Mouse (Mus musculus): ENCODE measurements around the gene Slc35f1. TPM values are rescaled to one million over a fixed set of nuclear protein-coding genes. Genes with fewer than 3 reads are reported as not detected.

The Slc35f1 gene
- total and polyA plus RNA-seq, 2 experiments: not detected

- Histone ChIP-seq H3K79me2 (ENCODE audit: control insufficient read depth, insufficient read depth, low read length) (no peaks in the 10 kb centered on the region), H3K4me1 (ENCODE audit: control insufficient read depth, insufficient read depth, low read length) (no peaks in the 10 kb centered on the region), H3K9ac (ENCODE audit: low read depth, low read length) (no peak overlapping the region), H3K4me3 (ENCODE audit: insufficient read depth, low read depth, low read length) (no peak overlapping the region), H3K27ac (replicated peaks; ENCODE audit: insufficient read depth, low read depth, low read length) (no peak overlapping the region), H3K27me3 (ENCODE audit: control insufficient read depth, insufficient read depth, low read length) (no peaks in the 10 kb centered on the region), H3K36me3 (ENCODE audit: control insufficient read depth, insufficient read depth, low read length) (no peaks in the 10 kb centered on the region)
- 92% methylated on average over 5 of the region's 5 CpGs for WGBS
- TF ChIP-seq POLR2A (IDR thresholded peaks at IDR 0.05; ENCODE audit: extremely low read depth, insufficient read depth, low read length): no peak
- no peak for DNase-seq (ENCODE audit: extremely low read depth, low read depth, low spot score)
These were observed 228.4 kb downstream of the Slc35f1 start for GRCm38 (mm10) chr10:52918715-52919114.

GRCm38 (mm10) chr10:52923143-52923542 lies 232.8 kb downstream of the Slc35f1 start:
- no peaks in the 10 kb centered on the region for H3K36me3 ChIP-seq (ENCODE audit: control insufficient read depth, insufficient read depth, low read length)
- 84% methylated on average over 8 of the region's 8 CpGs for WGBS
- TF ChIP-seq CTCF (IDR thresholded peaks at IDR 0.05; ENCODE audit: low read depth, low read length) (no peak), POLR2A (IDR thresholded peaks at IDR 0.05; ENCODE audit: extremely low read depth, insufficient read depth, low read length) (no peak)
- DNase-seq (ENCODE audit: extremely low read depth, low read depth, low spot score): no peak
- H3K27me3 ChIP-seq (ENCODE audit: control insufficient read depth, insufficient read depth, low read length): no peaks in the 10 kb centered on the region
- H3K9ac ChIP-seq (ENCODE audit: low read depth, low read length): no peak overlapping the region
- no peaks in the 10 kb centered on the region for H3K79me2 ChIP-seq (ENCODE audit: control insufficient read depth, insufficient read depth, low read length)
- H3K27ac ChIP-seq (replicated peaks; ENCODE audit: insufficient read depth, low read depth, low read length): no peak overlapping the region
- H3K4me1 ChIP-seq (ENCODE audit: control insufficient read depth, insufficient read depth, low read length): no peaks in the 10 kb centered on the region
- H3K4me3 ChIP-seq (ENCODE audit: insufficient read depth, low read depth, low read length): no peak overlapping the region

GRCm38 (mm10) chr10:52926330-52926729 lies 236.0 kb downstream of the Slc35f1 start:
- 88% methylated on average over 3 of the region's 3 CpGs for WGBS
- TF ChIP-seq POLR2A (IDR thresholded peaks at IDR 0.05; ENCODE audit: extremely low read depth, insufficient read depth, low read length) (no peak), CTCF (IDR thresholded peaks at IDR 0.05; ENCODE audit: low read depth, low read length) (no peak)
- Histone ChIP-seq H3K36me3 (ENCODE audit: control insufficient read depth, insufficient read depth, low read length) (no peaks in the 10 kb centered on the region), H3K79me2 (ENCODE audit: control insufficient read depth, insufficient read depth, low read length) (no peaks in the 10 kb centered on the region), H3K27me3 (ENCODE audit: control insufficient read depth, insufficient read depth, low read length) (no peaks in the 10 kb centered on the region), H3K4me3 (ENCODE audit: insufficient read depth, low read depth, low read length) (no peak overlapping the region), H3K27ac (replicated peaks; ENCODE audit: insufficient read depth, low read depth, low read length) (no peak overlapping the region), H3K9ac (ENCODE audit: low read depth, low read length) (no peak overlapping the region), H3K4me1 (ENCODE audit: control insufficient read depth, insufficient read depth, low read length) (no peaks in the 10 kb centered on the region)
- DNase-seq (ENCODE audit: extremely low read depth, low read depth, low spot score): no peak

DNA sequence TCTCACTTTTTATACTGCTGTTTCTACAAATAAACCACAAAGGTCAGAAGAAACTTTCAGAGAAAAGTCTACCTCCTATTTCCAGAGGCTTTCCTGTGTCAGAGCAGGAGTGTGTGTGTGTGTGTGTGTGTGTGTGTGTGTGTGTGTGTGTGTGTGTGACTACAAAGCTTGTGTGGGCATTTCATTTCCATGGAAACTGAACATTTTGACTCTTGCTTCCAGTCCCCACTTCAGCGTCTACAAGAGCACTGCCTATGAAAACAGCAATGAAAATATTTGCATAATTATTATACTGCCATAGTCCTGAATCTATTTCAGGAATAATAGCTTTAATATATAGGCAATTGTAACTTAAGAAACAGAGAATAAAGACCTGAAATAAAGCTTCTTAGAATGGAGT lies 241.8 kb downstream of the Slc35f1 start:
- Histone ChIP-seq H3K4me3 (ENCODE audit: insufficient read depth, low read depth, low read length) (no peak overlapping the region), H3K4me1 (ENCODE audit: control insufficient read depth, insufficient read depth, low read length) (no peaks in the 10 kb centered on the region), H3K27ac (replicated peaks; ENCODE audit: insufficient read depth, low read depth, low read length) (no peak overlapping the region), H3K27me3 (ENCODE audit: control insufficient read depth, insufficient read depth, low read length) (no peaks in the 10 kb centered on the region), H3K79me2 (ENCODE audit: control insufficient read depth, insufficient read depth, low read length) (no peaks in the 10 kb centered on the region), H3K9ac (ENCODE audit: low read depth, low read length) (no peak overlapping the region), H3K36me3 (ENCODE audit: control insufficient read depth, insufficient read depth, low read length) (no peaks in the 10 kb centered on the region)
- no peak for DNase-seq (ENCODE audit: extremely low read depth, low read depth, low spot score)
- WGBS: 67% methylated on average over 1 of the region's 1 CpGs
- TF ChIP-seq POLR2A (IDR thresholded peaks at IDR 0.05; ENCODE audit: extremely low read depth, insufficient read depth, low read length) (no peak), CTCF (IDR thresholded peaks at IDR 0.05; ENCODE audit: low read depth, low read length) (no peak)

DNA sequence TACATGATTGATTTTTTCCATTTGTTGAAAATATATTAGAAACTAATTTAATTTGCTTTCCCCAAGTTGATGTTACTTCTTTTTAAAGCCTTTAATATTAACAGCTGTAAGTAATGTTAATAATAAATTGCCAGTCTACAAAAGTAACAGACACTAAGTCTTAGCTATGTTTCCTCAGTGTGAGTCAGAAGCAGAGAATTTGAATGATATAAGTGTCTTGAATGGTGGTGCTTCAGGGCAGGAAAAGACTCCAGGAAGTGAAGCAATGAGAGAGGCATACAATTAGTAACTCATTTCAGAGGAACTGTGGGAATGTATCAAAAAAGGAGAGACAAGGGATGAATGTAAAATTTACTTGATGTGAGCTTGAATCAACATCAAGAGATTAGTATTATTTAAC lies 244.3 kb downstream of the Slc35f1 start:
- DNase-seq (ENCODE audit: extremely low read depth, low read depth, low spot score): no peak
- Histone ChIP-seq H3K27ac (replicated peaks; ENCODE audit: insufficient read depth, low read depth, low read length) (no peak overlapping the region), H3K36me3 (ENCODE audit: control insufficient read depth, insufficient read depth, low read length) (no peaks in the 10 kb centered on the region), H3K4me3 (ENCODE audit: insufficient read depth, low read depth, low read length) (no peak overlapping the region), H3K4me1 (ENCODE audit: control insufficient read depth, insufficient read depth, low read length) (no peaks in the 10 kb centered on the region), H3K79me2 (ENCODE audit: control insufficient read depth, insufficient read depth, low read length) (no peaks in the 10 kb centered on the region), H3K27me3 (ENCODE audit: control insufficient read depth, insufficient read depth, low read length) (no peaks in the 10 kb centered on the region), H3K9ac (ENCODE audit: low read depth, low read length) (no peak overlapping the region)
- TF ChIP-seq CTCF (IDR thresholded peaks at IDR 0.05; ENCODE audit: low read depth, low read length) (no peak), POLR2A (IDR thresholded peaks at IDR 0.05; ENCODE audit: extremely low read depth, insufficient read depth, low read length) (no peak)

GRCm38 (mm10) chr10:52940111-52940830 lies 249.9 kb downstream of the Slc35f1 start:
- Histone ChIP-seq H3K4me3 (ENCODE audit: insufficient read depth, low read depth, low read length) (no peak overlapping the region), H3K27me3 (ENCODE audit: control insufficient read depth, insufficient read depth, low read length) (no peaks in the 10 kb centered on the region), H3K9ac (ENCODE audit: low read depth, low read length) (no peak overlapping the region), H3K4me1 (ENCODE audit: control insufficient read depth, insufficient read depth, low read length) (no peaks in the 10 kb centered on the region), H3K36me3 (ENCODE audit: control insufficient read depth, insufficient read depth, low read length) (no peaks in the 10 kb centered on the region), H3K27ac (replicated peaks; ENCODE audit: insufficient read depth, low read depth, low read length) (no peak overlapping the region), H3K79me2 (ENCODE audit: control insufficient read depth, insufficient read depth, low read length) (no peaks in the 10 kb centered on the region)
- WGBS: 73% methylated on average over 1 of the region's 1 CpGs
- no peak for TF ChIP-seq POLR2A (IDR thresholded peaks at IDR 0.05; ENCODE audit: extremely low read depth, insufficient read depth, low read length)
- no peak for TF ChIP-seq CTCF (IDR thresholded peaks at IDR 0.05; ENCODE audit: low read depth, low read length)
- no peak for DNase-seq (ENCODE audit: extremely low read depth, low read depth, low spot score)

Measured in liver, adult 2 months (tissue).